Mouse (Mus musculus) liver, adult 2 months (tissue): ENCODE measurements around the gene Gabbr2.

Experiments used
- CTCF ChIP-seq: fragments of 200-500 bp; IDR thresholded peaks from 2 replicates; pipeline ENCODE4 v1.5.1; 2011; ENCODE audit warnings: low read depth, low read length, control low read depth
- POLR2A ChIP-seq: fragments of 200-500 bp; IDR thresholded peaks from 2 replicates; pipeline ENCODE4 v1.6.1; 2011; ENCODE audit warnings: low read length, control low read depth; ENCODE audit not compliant: insufficient read depth; ENCODE audit errors: extremely low read depth

DNA sequence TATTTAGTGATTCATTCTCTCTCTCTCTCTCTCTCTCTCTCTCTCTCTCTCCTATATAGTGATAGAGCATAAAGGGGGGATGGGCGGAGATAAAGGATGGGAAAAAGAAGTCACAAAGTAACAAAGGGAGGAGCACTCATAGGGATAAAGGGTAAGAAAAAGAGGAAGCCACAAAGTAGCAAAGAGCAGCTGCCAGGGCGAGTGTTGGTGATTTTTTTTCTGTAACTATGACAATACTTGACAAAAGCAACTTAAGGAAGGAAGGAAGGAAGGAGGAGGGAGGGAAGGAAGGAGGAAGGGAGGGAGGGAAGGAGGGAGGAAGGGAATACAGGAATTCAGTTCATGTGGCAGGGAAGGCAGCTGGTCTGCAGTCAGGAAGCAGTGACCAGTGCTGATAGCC is 162.0 kb downstream of the Gabbr2 start:
- TF ChIP-seq POLR2A (no peak), CTCF (no peak)
